Mouse (Mus musculus) CH12.LX (cell line): ENCODE data around the gene Minar1. TPM values are rescaled to one million over a fixed set of nuclear protein-coding genes. Genes with fewer than 3 reads are reported as not detected.

ENCODE experiments used
- DNase-seq: peaks from one replicate; pipeline ENCODE4 v3.0.0-alpha.2; 2013; ENCODE audit errors: extremely low read depth
- H3K27ac ChIP-seq: 2 replicates; pipeline ENCODE4 v1.5.1; 2012; ENCODE audit warnings: low read depth, mild to moderate bottlenecking, control low read depth, moderate library complexity; ENCODE audit not compliant: insufficient read depth
- H3K27me3 ChIP-seq: replicated peaks from 2 replicates; pipeline ENCODE3; 2012; ENCODE audit warnings: inconsistent platforms
- H3K36me3 ChIP-seq, 2 experiments: replicated peaks in 1 of 2; 2 replicates each; pipeline versions ENCODE3 to v1.6.1; 2012; ENCODE audit warnings: inconsistent platforms in 1 of 2, low read length in 1 of 2, mild to moderate bottlenecking in 1 of 2, mixed read lengths in 1 of 2, moderate library complexity in 1 of 2; ENCODE audit not compliant: control insufficient read depth in 1 of 2, insufficient read depth in 1 of 2
- H3K4me1 ChIP-seq, 2 experiments: 2 replicates each; pipeline ENCODE4 v1.6.1; 2012; ENCODE audit warnings: inconsistent platforms in 1 of 2, moderate library complexity in 1 of 2; ENCODE audit not compliant: insufficient read depth in 2 of 2, control insufficient read depth in 1 of 2
- H3K4me2 ChIP-seq: 2 replicates; pipeline ENCODE4 v1.6.1; 2012; ENCODE audit warnings: low read depth, mild to moderate bottlenecking, control low read depth; ENCODE audit not compliant: poor library complexity, insufficient read depth, severe bottlenecking
- H3K4me3 ChIP-seq, 3 experiments: fragments of 150-350 bp in 1 of 3; sonication (generic) in 1 of 3; replicated peaks in 1 of 3; 2 replicates each; pipeline versions ENCODE3 to v1.5.1; 2011 to 2012; ENCODE audit warnings: low read depth in 2 of 3, low read length in 2 of 3, mild to moderate bottlenecking in 2 of 3, moderate library complexity in 2 of 3, control low read depth in 1 of 3, improper control_type of control experiment in 1 of 3, inconsistent platforms in 1 of 3, mixed read lengths in 1 of 3; ENCODE audit not compliant: poor library complexity in 1 of 3
- H3K79me2 ChIP-seq: replicated peaks from 2 replicates; pipeline ENCODE4 v1.6.1; 2012; ENCODE audit warnings: mild to moderate bottlenecking, moderate library complexity; ENCODE audit not compliant: control insufficient read depth, poor library complexity, insufficient read depth, severe bottlenecking; ENCODE audit errors: extremely low read depth
- H3K9ac ChIP-seq: 2 replicates; pipeline ENCODE4 v1.6.1; 2012; ENCODE audit warnings: low read depth, mild to moderate bottlenecking, control low read depth, moderate library complexity; ENCODE audit not compliant: insufficient read depth
- H3K9me3 ChIP-seq: replicated peaks from 2 replicates; pipeline ENCODE3; 2012; ENCODE audit warnings: low read length, inconsistent platforms, mixed read lengths
- BHLHE40 ChIP-seq: IDR thresholded peaks from 2 replicates; pipeline ENCODE4 v1.6.1; 2011; ENCODE audit warnings: mild to moderate bottlenecking, low read depth, low read length, improper control_type of control experiment
- E2F4 ChIP-seq: IDR thresholded peaks from 2 replicates; pipeline ENCODE4 v1.6.1; 2011; ENCODE audit warnings: low read depth, low read length, improper control_type of control experiment; ENCODE audit not compliant: insufficient replicate concordance
- EP300 ChIP-seq: IDR thresholded peaks from 2 replicates; pipeline ENCODE4 v1.6.1; 2011; ENCODE audit warnings: low read length, improper control_type of control experiment
- ETS1 ChIP-seq: conservative IDR thresholded peaks from 2 replicates; pipeline ENCODE4 v1.6.1; 2012; ENCODE audit warnings: low read depth, mild to moderate bottlenecking, inconsistent platforms, low read length, improper control_type of control experiment, moderate library complexity
- HCFC1 ChIP-seq: IDR thresholded peaks from 2 replicates; pipeline ENCODE4 v1.6.1; 2012; ENCODE audit warnings: low read depth, mild to moderate bottlenecking, inconsistent platforms, low read length, improper control_type of control experiment
- IRF4 ChIP-seq: IDR thresholded peaks from 2 replicates; pipeline ENCODE4 v1.6.1; 2014; ENCODE audit warnings: low read depth, mild to moderate bottlenecking, inconsistent platforms, low read length, improper control_type of control experiment
- JUND ChIP-seq: conservative IDR thresholded peaks from 2 replicates; pipeline ENCODE4 v1.6.1; 2011; ENCODE audit warnings: low read depth, low read length, improper control_type of control experiment
- KAT2A ChIP-seq: IDR thresholded peaks from 2 replicates; pipeline ENCODE4 v1.6.1; 2012; ENCODE audit warnings: low read length, improper control_type of control experiment, inconsistent platforms; ENCODE audit not compliant: insufficient replicate concordance
- MAZ ChIP-seq: IDR thresholded peaks from 2 replicates; pipeline ENCODE4 v1.6.1; 2012; ENCODE audit warnings: low read depth, mild to moderate bottlenecking, inconsistent platforms, low read length, improper control_type of control experiment, moderate library complexity
- MXI1 ChIP-seq: IDR thresholded peaks from 2 replicates; pipeline ENCODE4 v1.6.1; 2011; ENCODE audit warnings: mild to moderate bottlenecking, low read depth, low read length, improper control_type of control experiment
- MYC ChIP-seq: IDR thresholded peaks from 2 replicates; pipeline ENCODE4 v1.6.1; 2011; ENCODE audit warnings: low read depth, mild to moderate bottlenecking, improper control_type of control experiment, low read length
- NELFE ChIP-seq: IDR thresholded peaks from 2 replicates; pipeline ENCODE4 v1.6.1; 2011; ENCODE audit warnings: low read depth, low read length, improper control_type of control experiment
- NRF1 ChIP-seq: IDR thresholded peaks from 2 replicates; pipeline ENCODE4 v1.6.1; 2014; ENCODE audit warnings: low read depth, mild to moderate bottlenecking, inconsistent platforms, low read length, improper control_type of control experiment, moderate library complexity
- PAX5 ChIP-seq: IDR thresholded peaks from 2 replicates; pipeline ENCODE4 v1.6.1; 2012; ENCODE audit warnings: low read length, inconsistent platforms, mixed read lengths
- POLR2A ChIP-seq: IDR thresholded peaks from 2 replicates; pipeline ENCODE4 v1.6.1; 2011; ENCODE audit warnings: low read depth, mild to moderate bottlenecking, improper control_type of control experiment, low read length
- POLR2AphosphoS2 ChIP-seq: IDR thresholded peaks from 2 replicates; pipeline ENCODE4 v1.6.1; 2011; ENCODE audit warnings: low read depth, low read length, improper control_type of control experiment
- RCOR1 ChIP-seq: conservative IDR thresholded peaks from 2 replicates; pipeline ENCODE4 v1.6.1; 2012; ENCODE audit warnings: low read depth, mild to moderate bottlenecking, inconsistent platforms, low read length, improper control_type of control experiment
- SIN3A ChIP-seq: IDR thresholded peaks from 2 replicates; pipeline ENCODE4 v1.6.1; 2012; ENCODE audit warnings: low read length, improper control_type of control experiment, inconsistent platforms
- ZC3H11A ChIP-seq: IDR thresholded peaks from 2 replicates; pipeline ENCODE4 v1.6.1; 2012; ENCODE audit warnings: low read depth, mild to moderate bottlenecking, inconsistent platforms, low read length, improper control_type of control experiment
- ZMIZ1 ChIP-seq: IDR thresholded peaks from 2 replicates; pipeline ENCODE4 v1.6.1; 2012; ENCODE audit warnings: low read depth, mild to moderate bottlenecking, inconsistent platforms, low read length, improper control_type of control experiment
- dilution Hi-C: fragments of 300-500 bp; cut with MboI; formaldehyde crosslinking; loops from 2 replicates; pipeline ENCODE4 v1.14.3; 2020; ENCODE audit warnings: low sequenced_read_pairs; ENCODE audit not compliant: extremely low pct_unique_long_range_greater_than_20kb, extremely low pct_ligation_motif_present
- in situ Hi-C: fragments of 300-500 bp; cut with MboI; formaldehyde crosslinking; loops from 3 replicates; pipeline ENCODE4 v1.14.3; 2019; ENCODE audit warnings: low sequenced_read_pairs, low pct_ligation_motif_present, low pct_unique_long_range_greater_than_20kb, mixed read lengths
- polyA plus RNA-seq: library from polyadenylated mRNA; unstranded; fragments of >175 nt; gene quantifications from 2 replicates; pipeline ENCODE4 v1.2.1, GENCODE M21; 2012; ENCODE audit warnings: low read depth; ENCODE audit not compliant: insufficient read length
- total RNA-seq, 2 experiments: library from RNA; depleted of rRNA; stranded (reverse); fragments of 300-350 nt in 1 of 2; fragments of >200 nt in 1 of 2; gene quantifications; 2 replicates each; pipeline ENCODE4 v1.2.3; 2012 to 2014

Gene Minar1
- total and polyA plus RNA-seq, 3 experiments: 0.25 TPM; not detected in 2

- H3K27me3 ChIP-seq: peaks cover 4% of the 10 kb centered on the region
- no peak overlapping the region for H3K4me3 ChIP-seq
- no peaks in the 10 kb centered on the region for H3K79me2 ChIP-seq
- DNase-seq: no peak
- TF ChIP-seq POLR2A: no peak
- TF ChIP-seq ZC3H11A: no peak
- no peak for TF ChIP-seq SIN3A
- no peak for TF ChIP-seq MYC
- TF ChIP-seq POLR2AphosphoS2: no peak
- no peak for TF ChIP-seq MAZ
- TF ChIP-seq MXI1: no peak
- no peak for TF ChIP-seq BHLHE40
- no peak for TF ChIP-seq PAX5
- no peak for TF ChIP-seq EP300
- TF ChIP-seq IRF4: no peak
- TF ChIP-seq ZMIZ1: no peak
- no peak for TF ChIP-seq NELFE
- TF ChIP-seq JUND: no peak
- TF ChIP-seq RCOR1: no peak
- no peak for TF ChIP-seq KAT2A
- no peak for TF ChIP-seq ETS1
- TF ChIP-seq HCFC1: no peak
- H3K4me2 ChIP-seq: no peak overlapping the region
- H3K9ac ChIP-seq: no peak overlapping the region
- peaks cover 0 to 2% of the 10 kb centered on the region in 2 experiments; a peak in 2 of 4 replicates for H3K4me1 ChIP-seq
- no peaks in the 10 kb centered on the region for H3K36me3 ChIP-seq
- in situ Hi-C loops: no loop called here
- no peaks in the 10 kb centered on the region for H3K9me3 ChIP-seq
- H3K27ac ChIP-seq: no peak overlapping the region
- dilution Hi-C loops: no loop called here
Measured at GRCm38 (mm10) chr9:89622296-89623005, 474 bp downstream of the Minar1 start.

GRCm38 (mm10) chr9:89621750-89622149 is 1.2 kb downstream of the Minar1 start:
- dilution Hi-C loops (no loop called here), in situ Hi-C loops (no loop called here)
- H3K9me3 ChIP-seq: no peaks in the 10 kb centered on the region
- H3K4me1 ChIP-seq: peaks cover 0 to 2% of the 10 kb centered on the region in 2 experiments; a peak in 2 of 4 replicates
- no peaks in the 10 kb centered on the region for H3K79me2 ChIP-seq
- no peak for TF ChIP-seq NRF1
- no peak for TF ChIP-seq E2F4
- no peak overlapping the region for H3K4me3 ChIP-seq
- DNase-seq: no peak
- no peak overlapping the region for H3K27ac ChIP-seq
- H3K27me3 ChIP-seq: peaks cover 3% of the 10 kb centered on the region
- no peak overlapping the region for H3K4me2 ChIP-seq
- no peak overlapping the region for H3K9ac ChIP-seq
- no peaks in the 10 kb centered on the region for H3K36me3 ChIP-seq
